Mouse (Mus musculus) CD4-positive, CD25-positive, alpha-beta regulatory T cell, adult 2 months (primary cell): ENCODE data around the gene Muc15.

Source experiments
- DNase-seq: peaks from one replicate; pipeline ENCODE4 v3.0.0-alpha.2; 2012; ENCODE audit warnings: low read depth, low spot score

Gene Muc15

GRCm38 (mm10) chr2:110721290-110721753, at the start of gene Muc15:
TSS of gene Muc15 (plus strand) at chr2:110721340.
- no peak for DNase-seq

GRCm38 (mm10) chr2:110709436-110709835, 11.7 kb upstream of the Muc15 start:
- no peak for DNase-seq

DNA sequence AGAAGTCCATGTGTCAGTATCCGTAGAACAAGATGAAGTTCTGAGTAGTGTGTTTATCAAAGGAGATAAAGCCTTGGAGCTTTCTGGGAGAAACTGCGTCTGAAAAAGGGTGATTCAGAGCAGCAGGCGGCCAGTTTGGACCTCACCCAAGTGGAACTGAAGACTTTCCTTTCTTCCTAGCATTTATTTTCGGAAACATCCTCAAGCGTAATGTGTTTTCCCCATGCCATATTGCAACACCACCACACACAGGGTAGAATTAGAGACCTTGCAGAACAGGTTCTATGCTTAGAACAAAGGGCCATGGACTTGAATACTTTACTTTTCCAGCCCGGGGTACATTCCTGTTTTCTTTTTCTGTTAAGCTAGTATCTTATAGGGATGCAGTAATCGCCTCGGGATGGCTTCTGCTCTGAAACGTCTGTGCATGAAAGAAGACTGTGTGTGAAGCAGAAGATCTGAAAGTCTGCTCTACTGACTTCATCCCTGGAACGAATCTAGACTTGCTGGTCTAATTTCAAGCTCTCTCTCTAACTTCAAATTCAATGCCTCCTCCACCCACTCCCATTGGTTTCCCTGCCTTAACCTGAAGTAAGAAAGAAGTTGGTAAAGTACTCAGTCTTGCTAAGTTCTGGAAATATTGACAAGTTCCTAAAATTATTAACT, 11.0 kb upstream of the Muc15 start:
- DNase-seq = no peak

GRCm38 (mm10) chr2:110719051-110719450, 2.1 kb upstream of the Muc15 start:
- no peak for DNase-seq

GRCm38 (mm10) chr2:110722208-110722607, 1.1 kb downstream of the Muc15 start:
- DNase-seq = no peak

DNA sequence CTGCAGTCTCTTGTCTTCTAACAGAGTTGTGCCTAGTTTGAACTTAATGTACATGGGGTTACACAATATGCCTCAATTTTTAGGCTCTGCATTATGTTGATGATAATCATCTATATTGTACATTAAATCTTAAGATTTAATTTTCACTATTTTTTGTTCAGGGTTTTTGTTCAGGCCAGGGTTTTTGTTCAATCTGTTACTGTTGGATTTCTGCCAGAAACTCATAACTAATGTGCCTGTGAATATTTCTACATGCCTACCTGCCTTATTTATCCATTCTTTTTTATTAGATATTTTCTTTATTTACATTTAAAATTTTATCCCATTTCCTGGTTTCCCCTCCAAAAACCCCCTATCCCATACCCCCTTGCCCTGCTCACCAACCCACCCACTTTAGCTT, 5.0 kb downstream of the Muc15 start:
- no peak for DNase-seq

- DNase-seq = no peak
These were observed 16.1 kb downstream of the Muc15 start for GRCm38 (mm10) chr2:110737236-110737635.

GRCm38 (mm10) chr2:110737981-110738380, 16.8 kb downstream of the Muc15 start:
- DNase-seq = no peak

- no peak for DNase-seq
These were observed 18.6 kb downstream of the Muc15 start for GRCm38 (mm10) chr2:110739781-110740180.

- no peak for DNase-seq
These were observed 19.4 kb downstream of the Muc15 start for GRCm38 (mm10) chr2:110740493-110740892.

DNA sequence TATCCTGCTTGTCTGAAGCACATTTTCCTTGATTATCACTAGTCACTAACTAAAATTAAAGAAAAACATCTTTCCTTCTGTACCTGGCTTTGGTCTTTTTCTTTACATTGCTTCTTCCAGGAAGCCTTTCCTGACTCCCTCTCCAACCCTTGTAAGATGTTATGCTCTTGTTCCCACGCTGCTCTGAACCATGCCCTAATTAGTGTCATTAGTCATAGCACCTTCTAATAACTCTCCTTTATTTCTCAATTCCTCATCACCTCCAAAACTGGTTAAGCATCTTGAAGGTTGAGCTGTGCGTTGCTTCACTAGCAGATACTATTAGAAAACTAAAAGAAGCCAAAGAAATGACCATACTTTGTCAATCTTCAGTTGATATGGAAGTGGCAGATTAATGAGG, 36.4 kb downstream of the Muc15 start:
- no peak for DNase-seq

DNA sequence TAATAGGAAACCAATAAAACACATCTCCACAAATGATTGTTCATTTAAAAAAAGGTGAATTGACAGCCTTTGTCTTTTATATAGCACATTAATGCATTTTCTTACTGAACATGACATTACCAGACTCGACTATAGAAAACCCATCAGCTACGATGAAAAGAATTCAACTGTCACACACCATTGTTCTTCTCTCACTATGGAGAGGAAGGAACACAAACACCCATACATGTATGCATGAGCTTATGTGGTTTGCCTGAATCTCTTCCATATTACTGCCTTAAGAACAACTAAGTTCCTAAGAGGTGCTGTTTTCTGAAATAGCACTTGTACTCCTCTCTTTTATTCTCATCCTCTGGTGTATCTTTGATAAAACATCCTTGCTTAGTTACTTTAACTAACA, 38.3 kb downstream of the Muc15 start:
- no peak for DNase-seq

DNA sequence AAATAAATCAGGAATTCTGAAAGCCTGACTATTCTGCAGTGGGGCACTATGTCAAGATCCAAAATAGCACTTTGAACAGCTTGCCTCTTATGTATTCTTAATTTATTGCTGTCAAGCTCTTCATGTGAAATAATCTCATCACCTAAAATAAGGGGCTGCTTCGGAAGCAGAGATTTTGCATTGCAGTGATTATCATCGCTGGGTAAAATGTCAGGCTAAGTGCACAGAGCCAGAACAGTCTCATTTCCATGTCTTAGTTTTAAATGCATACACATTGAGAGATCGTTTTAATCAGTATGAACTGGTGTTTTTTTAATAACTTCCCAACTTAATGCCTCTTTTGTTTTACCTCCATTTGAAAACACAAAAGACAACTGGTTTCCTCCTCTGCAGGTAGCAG, 66.3 kb downstream of the Muc15 start:
- no peak for DNase-seq
